Mouse (Mus musculus) hindbrain, embryonic 10.5 days (tissue): Measurements from ENCODE around the gene Mex3a. TPM values are rescaled to one million over a fixed set of nuclear protein-coding genes. Genes with fewer than 3 reads are reported as not detected.
A peak's percentile ranks its signal among the peaks of the same experiment; 100 is the strongest.

Experiments used
- DNase-seq: peaks from one replicate; pipeline ENCODE4 v3.0.0-alpha.2; 2017; ENCODE audit warnings: low spot score
- H3K27ac ChIP-seq: fragments of 300-500 bp; sonication (generic); 2 replicates; pipeline ENCODE4 v1.5.1; 2016; ENCODE audit warnings: mild to moderate bottlenecking, moderate library complexity
- H3K27me3 ChIP-seq: fragments of 300-500 bp; sonication (generic); 2 replicates; pipeline ENCODE4 v1.6.1; 2016; ENCODE audit warnings: mild to moderate bottlenecking; ENCODE audit not compliant: poor library complexity, insufficient read depth, severe bottlenecking
- H3K36me3 ChIP-seq: fragments of 300-500 bp; sonication (generic); 2 replicates; pipeline ENCODE4 v1.6.1; 2016; ENCODE audit warnings: mild to moderate bottlenecking, moderate library complexity
- H3K4me1 ChIP-seq: fragments of 300-500 bp; sonication (generic); replicated peaks from 2 replicates; pipeline ENCODE4 v1.6.1; 2016; ENCODE audit warnings: mild to moderate bottlenecking
- H3K4me3 ChIP-seq: fragments of 300-500 bp; sonication (generic); 2 replicates; pipeline ENCODE4 v1.5.1; 2016; ENCODE audit warnings: mild to moderate bottlenecking, moderate library complexity
- H3K9me3 ChIP-seq: fragments of 300-500 bp; sonication (generic); 2 replicates; pipeline ENCODE4 v1.6.1; 2016; ENCODE audit warnings: mild to moderate bottlenecking, moderate library complexity
- WGBS: fragments of 180-500 bp; shearing (Covaris S2); methylation state at CpG from one replicate; pipeline ENCODE4 v1.1.7; 2016; 5-methylcytosine and 5-hydroxymethylcytosine counted together
- polyA plus RNA-seq: library from polyadenylated mRNA; unstranded; fragments of >200 nt; fragmentation: Nextera tagmentation; extraction: Ambion mirVana; gene quantifications from 2 replicates; pipeline ENCODE4 v1.2.1, GENCODE M21; 2016

Mex3a gene
- polyA plus RNA-seq, 1 experiment from 2014 or later, result 30.7 TPM

DNA sequence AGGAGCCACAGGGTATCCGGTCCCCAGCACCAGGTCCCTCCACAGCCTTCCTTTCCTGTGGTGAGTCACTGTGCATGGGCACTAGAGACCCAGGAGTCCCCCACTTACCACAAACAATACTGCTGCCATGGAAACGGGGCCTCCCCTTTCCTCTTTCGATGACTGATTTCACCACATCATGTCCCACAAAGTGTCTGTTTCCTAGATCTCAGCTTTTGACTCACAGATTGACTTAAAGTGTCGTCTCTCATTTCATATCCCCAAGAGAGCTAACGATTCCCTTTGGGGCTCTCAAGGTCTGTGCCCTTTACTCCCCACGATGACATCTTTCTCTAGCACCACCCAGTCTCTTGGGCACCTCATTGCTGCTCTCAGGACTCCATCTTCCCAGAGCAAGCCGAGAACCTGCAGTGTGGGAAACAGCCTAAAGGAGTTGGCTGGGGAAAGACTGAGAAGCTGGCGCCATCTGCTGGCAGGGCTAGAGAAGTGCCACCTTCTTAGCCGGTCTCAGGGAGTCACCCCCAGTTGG, 10.3 kb upstream of the Mex3a start:
- DNase-seq, result peak; percentile 71
- no peaks in the 10 kb centered on the region for H3K9me3 ChIP-seq
- peaks cover 22% of the 10 kb centered on the region for H3K4me1 ChIP-seq
- H3K27ac ChIP-seq, result 0 out of 2 replicates have a peak overlapping the region, but pooled peaks have one; percentile 9
- no peaks in the 10 kb centered on the region for H3K27me3 ChIP-seq
- H3K36me3 ChIP-seq, result peaks cover 31% of the 10 kb centered on the region
- WGBS, result 33% methylated on average over 9 of the region's 9 CpGs
- no peak overlapping the region for H3K4me3 ChIP-seq

DNA sequence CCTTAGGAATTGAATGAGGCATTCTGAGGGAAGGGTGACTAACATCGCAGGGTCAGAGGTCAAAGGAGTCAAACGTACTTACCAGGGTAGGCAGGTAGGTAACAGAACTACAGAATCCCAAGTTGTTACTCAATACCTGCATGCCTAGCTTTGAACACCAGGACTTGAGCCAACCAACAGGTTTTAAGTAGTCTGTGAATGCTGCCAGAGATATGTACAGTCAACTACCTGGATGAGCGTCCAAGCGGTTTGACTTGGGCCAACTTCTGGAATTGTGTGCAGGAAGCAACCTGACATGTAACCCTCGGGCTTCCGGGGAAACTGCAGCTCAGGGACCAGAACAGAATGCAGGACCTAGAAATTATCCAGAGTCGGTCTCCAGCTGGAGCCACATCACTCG, 9.2 kb upstream of the Mex3a start:
- H3K27me3 ChIP-seq, result no peaks in the 10 kb centered on the region
- DNase-seq, result no peak
- H3K9me3 ChIP-seq, result no peaks in the 10 kb centered on the region
- H3K36me3 ChIP-seq, result peaks cover 31% of the 10 kb centered on the region
- H3K27ac ChIP-seq, result no peak overlapping the region
- WGBS, result 86% methylated on average over 8 of the region's 8 CpGs
- peaks cover 34% of the 10 kb centered on the region for H3K4me1 ChIP-seq
- no peak overlapping the region for H3K4me3 ChIP-seq

DNA sequence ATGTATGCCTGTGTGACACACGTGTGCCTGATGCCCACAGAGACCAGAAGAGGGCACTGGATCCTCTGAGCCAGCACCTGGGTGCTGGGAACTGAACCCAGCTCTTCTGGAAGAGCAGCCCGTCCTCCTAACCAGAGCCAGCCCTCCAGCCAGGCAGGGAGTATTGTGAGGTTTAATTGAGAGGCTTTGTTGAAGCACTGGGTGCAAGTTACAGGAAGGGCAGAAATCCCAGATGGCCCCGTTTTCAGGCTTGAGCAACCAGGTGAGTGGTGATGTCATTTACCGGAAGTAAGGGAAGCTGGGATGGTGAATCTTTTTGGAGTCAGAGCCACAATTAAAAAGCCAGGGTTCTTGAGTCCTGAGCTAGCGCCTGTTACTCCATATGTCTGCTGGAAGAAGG, 7.2 kb upstream of the Mex3a start:
- Histone ChIP-seq H3K4me3 (no peak overlapping the region), H3K9me3 (no peaks in the 10 kb centered on the region), H3K27me3 (no peaks in the 10 kb centered on the region), H3K4me1 (peaks cover 54% of the 10 kb centered on the region), H3K36me3 (peaks cover 38% of the 10 kb centered on the region), H3K27ac (no peak overlapping the region)
- DNase-seq, result no peak
- WGBS, result 90% methylated on average over 5 of the region's 5 CpGs

DNA sequence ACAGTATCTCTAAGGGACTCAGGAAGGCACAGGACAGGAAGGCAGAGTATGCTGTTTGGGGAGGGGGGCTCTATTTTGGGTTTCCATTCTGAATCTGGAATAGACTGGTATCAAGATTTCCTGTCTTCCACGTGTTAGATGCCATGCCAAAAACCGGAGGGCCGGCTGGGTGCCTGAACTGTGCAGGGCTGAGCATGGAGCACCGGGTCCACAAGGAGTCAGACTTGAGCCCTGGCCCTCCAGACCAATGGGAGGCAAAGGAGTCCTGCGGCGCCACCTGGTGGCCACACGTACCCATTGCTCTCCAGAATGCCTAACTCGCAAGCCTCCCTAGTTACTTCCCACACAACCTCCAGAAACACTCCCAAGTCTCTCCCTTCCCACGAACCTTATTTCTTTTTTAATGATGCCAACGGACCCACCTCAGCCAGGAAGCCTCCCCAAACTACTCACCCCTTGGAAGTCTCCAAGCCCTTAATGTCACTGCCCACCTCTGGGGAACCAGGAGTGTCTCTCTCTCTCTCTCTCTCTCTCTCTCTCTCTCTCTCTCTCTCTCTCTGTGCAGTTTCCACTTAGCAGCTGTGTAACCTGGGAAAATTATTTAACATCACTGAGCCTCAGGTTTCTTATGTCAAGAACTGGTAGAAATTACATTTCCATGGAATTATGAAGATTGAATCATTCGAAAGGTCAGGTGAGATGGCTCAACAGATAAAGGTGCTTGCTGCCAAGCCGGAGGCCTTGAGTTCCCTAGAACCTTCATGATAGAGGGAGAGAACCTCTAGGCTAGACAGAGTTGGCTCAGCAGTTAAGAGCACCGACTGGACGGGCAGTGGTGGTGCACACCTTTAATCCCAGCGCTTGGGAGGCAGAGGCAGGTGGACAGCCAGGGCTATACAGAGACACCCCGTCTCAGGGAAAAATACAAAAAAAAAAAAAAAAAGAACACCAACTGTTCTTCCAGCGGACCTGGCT, 5.8 kb upstream of the Mex3a start:
- Histone ChIP-seq H3K36me3 (peaks cover 38% of the 10 kb centered on the region), H3K27ac (peak overlapping the region; percentile 4; the same call in 1 of the 2 replicates), H3K4me3 (peak overlapping the region; percentile 23), H3K9me3 (no peaks in the 10 kb centered on the region), H3K27me3 (no peaks in the 10 kb centered on the region), H3K4me1 (peaks cover 62% of the 10 kb centered on the region)
- 34% methylated on average over 17 of the region's 17 CpGs for WGBS
- DNase-seq, result peak; percentile 90

DNA sequence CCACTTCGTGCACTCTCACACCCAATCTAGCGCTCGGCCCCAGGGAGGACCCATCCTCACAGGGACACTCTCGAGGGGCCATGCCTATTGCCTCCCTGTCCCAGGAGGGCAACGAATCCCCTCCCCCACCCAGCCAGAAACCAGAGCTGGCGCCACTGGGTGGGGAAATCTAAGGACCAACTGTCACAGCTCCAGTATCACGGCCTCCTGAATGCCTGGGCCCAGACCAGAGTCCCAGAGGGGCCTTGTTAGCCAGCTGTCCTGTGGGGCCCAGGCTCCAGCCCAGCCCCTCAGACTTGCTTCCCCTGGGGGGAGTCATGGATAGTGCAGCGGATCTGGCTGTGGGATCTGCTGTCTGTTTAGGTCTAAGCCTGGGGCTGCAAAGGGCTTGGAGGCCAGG, 4.6 kb upstream of the Mex3a start:
- Histone ChIP-seq H3K27ac (peak overlapping the region; percentile 78), H3K4me3 (peak overlapping the region; percentile 37), H3K4me1 (peaks cover 56% of the 10 kb centered on the region), H3K9me3 (no peaks in the 10 kb centered on the region), H3K36me3 (peaks cover 37% of the 10 kb centered on the region), H3K27me3 (no peaks in the 10 kb centered on the region)
- WGBS, result 27% methylated on average over 8 of the region's 8 CpGs
- DNase-seq, result no peak

DNA sequence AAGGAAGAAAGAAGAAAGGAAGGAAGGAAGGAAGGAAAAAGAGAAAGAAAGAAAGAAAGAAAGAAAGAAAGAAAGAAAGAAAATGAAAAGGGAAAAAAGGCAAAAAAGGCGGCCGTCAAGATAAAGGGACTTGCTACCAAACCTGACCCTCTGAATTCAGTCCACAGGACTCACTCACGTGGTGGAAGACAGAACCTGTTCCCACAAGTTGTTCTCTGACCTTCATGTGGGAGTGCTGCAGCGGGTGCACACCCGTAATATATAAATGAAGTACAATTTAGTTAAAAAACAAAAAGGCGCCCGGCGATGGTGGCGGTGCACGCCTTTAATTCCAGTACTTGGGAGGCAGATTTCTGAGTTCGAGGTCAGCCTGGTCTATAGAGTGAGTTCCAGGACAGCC, 3.5 kb upstream of the Mex3a start:
- no peak for DNase-seq
- Histone ChIP-seq H3K4me3 (peak overlapping the region; percentile 96; the same call in 1 of the 2 replicates), H3K4me1 (peaks cover 57% of the 10 kb centered on the region), H3K36me3 (peaks cover 27% of the 10 kb centered on the region), H3K27ac (peak overlapping the region; percentile 100; the same call in 1 of the 2 replicates), H3K27me3 (no peaks in the 10 kb centered on the region), H3K9me3 (no peaks in the 10 kb centered on the region)
- 86% methylated on average over 11 of the region's 11 CpGs for WGBS

DNA sequence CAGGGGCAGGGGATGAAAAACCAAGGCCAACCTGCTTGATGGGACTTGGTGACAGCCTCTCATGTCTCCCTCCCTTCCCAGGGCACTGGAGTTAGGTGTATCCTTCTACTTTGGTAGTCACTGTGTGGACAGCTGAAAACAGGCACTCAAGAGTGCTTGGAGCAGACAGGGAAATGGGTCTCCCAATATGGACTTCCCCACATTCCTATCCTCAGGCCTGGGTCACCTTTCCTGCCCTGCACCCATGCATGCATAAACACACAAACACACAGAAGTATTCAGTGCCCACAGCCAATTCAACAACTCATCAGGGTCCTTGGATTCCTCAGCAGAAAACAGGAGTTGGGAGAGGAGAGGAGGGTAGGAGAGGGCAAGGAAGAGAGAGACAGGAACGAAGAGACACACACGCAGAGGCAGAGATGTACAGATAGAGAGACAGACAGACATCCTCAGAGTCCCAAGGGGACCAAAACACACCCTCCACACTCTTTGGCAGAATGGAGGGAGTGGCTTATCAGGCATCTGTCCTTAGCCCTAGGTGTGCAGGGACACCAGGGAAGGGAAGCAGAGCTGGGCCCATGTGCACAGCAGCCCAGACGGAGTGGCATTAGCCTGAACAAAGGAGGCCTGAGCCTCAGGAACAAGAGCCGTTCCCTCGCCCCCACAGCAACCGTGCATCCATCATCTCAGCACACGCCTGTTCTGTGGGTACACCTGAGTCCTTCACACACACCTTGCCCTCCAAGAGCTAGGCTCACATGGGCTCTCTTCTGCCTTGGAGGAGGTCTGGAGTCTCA, 2.8 kb upstream of the Mex3a start:
- WGBS, result 36% methylated on average over 7 of the region's 7 CpGs
- Histone ChIP-seq H3K27ac (peak overlapping the region; percentile 100), H3K4me1 (peaks cover 64% of the 10 kb centered on the region), H3K36me3 (peaks cover 22% of the 10 kb centered on the region), H3K27me3 (no peaks in the 10 kb centered on the region), H3K9me3 (no peaks in the 10 kb centered on the region), H3K4me3 (peak overlapping the region; percentile 96)
- DNase-seq, result peak; percentile 19

DNA sequence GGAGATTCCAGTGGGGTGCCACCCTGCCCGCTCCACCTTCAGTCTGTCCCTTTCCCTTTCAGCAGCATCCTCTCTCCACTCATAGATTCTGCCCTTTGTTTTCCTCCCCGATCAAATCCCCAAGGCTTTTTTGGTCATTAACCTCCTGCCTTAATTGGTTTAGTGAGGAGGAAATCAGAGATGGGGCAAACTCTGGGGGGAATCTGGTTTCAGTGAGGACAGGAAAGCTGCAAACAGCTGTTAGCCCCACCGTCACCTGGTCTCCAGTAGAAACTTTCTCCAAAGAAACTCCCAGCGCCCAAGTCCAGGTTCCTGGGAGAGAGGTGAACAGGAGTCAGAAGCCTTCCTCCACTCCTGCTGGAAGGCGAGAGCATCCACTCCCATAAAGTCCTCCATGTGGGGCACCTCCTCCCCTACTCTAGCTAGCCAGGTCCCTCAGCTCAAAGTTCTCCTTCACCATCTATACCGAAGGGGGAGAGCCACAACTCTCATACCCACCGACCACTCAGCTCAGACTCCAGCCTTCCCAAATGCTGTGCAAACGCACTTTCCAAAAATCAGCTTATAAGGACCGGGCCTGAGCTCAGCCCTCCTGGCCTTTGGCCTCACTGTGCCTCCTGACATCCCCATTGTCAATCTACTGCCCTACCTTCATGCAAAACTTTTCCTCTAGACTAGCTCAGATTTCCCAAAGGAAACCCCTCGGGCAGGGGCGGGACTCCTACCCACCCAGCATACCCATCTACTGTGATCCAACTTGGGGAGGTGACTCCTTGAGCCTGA, 1.9 kb upstream of the Mex3a start:
- H3K4me1 ChIP-seq, result peaks cover 73% of the 10 kb centered on the region
- no peaks in the 10 kb centered on the region for H3K9me3 ChIP-seq
- peak overlapping the region; percentile 100 for H3K27ac ChIP-seq
- H3K4me3 ChIP-seq, result peak overlapping the region; percentile 96
- H3K27me3 ChIP-seq, result no peaks in the 10 kb centered on the region
- peak; percentile 52 for DNase-seq
- 9% methylated on average over 11 of the region's 11 CpGs for WGBS
- peaks cover 22% of the 10 kb centered on the region for H3K36me3 ChIP-seq

DNA sequence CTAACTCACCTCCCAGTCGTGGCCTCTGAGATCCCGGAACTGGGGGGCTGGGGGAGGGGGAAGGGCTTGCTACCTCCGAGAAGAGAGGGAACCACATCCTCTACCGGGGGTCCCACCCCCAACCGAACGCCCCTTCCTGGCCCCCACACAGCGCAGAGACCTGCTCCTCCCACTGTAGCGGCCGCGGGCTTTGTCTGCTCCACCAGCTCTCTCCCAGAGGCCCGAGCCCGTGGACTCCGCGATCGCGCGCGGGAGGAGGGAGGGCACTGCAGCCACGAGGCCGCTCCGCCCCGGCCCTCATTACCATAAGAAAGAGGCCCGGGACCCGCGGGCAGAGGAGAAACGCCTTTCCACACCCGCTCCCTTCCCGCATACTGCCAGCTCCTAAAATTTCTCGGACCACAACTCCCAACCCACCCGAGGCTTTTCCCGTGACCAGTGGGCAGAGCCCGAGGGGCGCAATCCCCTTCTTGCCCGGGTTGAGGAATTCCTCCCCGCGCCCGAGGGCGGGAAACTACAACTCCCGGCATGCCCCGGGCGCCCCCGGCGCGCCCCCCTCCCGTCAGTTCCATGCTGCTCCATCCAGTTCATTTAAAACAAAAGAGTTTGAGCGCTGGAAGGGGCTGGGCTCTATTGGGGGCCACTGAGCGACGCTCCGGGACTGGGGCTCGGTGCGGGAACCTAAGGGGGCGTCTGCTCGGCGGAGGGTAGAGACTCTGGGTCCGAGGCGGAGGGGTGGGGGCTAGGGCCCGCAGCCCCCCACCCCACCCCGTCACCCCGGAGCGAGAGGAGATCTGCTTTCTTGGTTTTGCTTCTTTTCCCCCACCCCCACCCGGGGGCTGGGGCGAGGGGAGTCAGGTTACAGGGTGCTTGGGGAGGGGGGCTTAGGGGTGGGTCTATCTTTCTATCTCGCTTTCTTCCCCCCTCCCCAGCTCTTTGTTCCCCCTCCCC, 572 bp upstream of the Mex3a start:
- WGBS, result under 1% methylated on average over 62 of the region's 63 CpGs

DNA sequence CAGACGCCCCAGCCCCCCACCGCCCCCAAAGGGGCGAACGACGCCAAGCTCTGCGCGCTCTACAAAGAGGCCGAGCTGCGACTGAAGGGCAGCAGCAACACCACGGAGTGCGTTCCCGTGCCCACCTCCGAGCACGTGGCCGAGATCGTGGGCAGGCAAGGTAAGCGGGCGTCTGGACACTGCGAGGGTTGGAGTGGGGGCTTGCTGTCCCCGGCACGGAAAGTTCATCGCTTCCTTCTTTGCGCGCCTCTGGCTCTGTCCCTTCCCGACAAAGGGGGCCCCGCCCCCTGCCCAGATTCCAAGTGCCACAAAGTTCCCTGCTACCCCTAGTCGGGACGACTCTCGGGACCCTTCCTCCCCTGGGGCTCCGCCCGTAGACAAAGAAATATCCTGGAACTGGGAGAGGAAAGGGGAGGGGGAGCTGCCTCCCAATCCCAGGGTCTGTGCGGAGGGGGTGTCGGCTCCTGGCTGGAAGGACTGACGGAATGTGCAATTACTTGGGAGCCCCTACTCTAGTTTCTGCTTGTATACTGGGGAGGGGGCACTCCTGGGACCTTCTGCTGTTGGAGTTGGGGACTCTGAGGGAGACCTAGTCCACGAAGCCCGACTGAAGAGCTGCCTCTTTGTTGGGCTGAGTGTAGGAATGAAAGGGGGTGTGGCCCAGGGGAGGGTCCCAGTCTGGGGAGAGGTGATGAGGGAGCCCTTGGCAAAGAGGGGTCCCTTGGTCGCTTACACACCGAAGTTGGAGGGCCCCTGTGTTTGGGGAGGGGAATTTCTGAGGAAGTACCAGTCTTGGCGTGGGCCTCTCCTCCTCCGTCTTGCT, 705 bp downstream of the Mex3a start:
- Histone ChIP-seq H3K4me1 (peaks cover 73% of the 10 kb centered on the region), H3K4me3 (peak overlapping the region; percentile 96), H3K9me3 (no peaks in the 10 kb centered on the region), H3K36me3 (peaks cover 44% of the 10 kb centered on the region), H3K27ac (peak overlapping the region; percentile 100), H3K27me3 (no peaks in the 10 kb centered on the region)
- peak; percentile 81 for DNase-seq
- WGBS, result under 1% methylated on average over 40 of the region's 40 CpGs

More for the DNA sequence above, 572 bp upstream of the Mex3a start:
- Histone ChIP-seq H3K36me3 (peaks cover 32% of the 10 kb centered on the region), H3K27ac (peak overlapping the region; percentile 100), H3K27me3 (no peaks in the 10 kb centered on the region), H3K4me1 (peaks cover 73% of the 10 kb centered on the region), H3K4me3 (peak overlapping the region; percentile 96), H3K9me3 (no peaks in the 10 kb centered on the region)
- DNase-seq, result peak; percentile 95

DNA sequence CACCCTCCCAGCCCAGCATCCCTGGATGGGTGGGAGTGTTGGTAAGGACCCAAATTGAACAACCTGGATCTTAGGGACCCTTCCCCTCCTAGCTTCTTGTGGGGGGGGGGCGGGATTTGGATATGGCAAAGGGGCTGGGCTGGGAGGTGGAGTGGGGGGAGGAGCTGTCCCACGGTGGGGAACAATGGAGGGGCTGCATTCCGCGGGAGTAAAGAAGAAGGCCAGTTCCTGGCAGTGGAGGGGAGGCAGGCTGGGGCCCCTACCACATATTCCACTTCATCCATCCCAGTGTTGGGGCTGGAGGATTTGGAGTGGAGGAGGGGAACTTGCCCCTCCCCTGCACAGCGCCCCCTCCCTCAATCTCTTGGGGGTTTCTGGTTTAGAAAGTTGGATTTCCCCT, 1.5 kb downstream of the Mex3a start:
- no peak for DNase-seq
- Histone ChIP-seq H3K27me3 (no peaks in the 10 kb centered on the region), H3K4me3 (peak overlapping the region; percentile 96), H3K9me3 (no peaks in the 10 kb centered on the region), H3K36me3 (peaks cover 53% of the 10 kb centered on the region), H3K4me1 (peaks cover 73% of the 10 kb centered on the region), H3K27ac (peak overlapping the region; percentile 100)
- 2% methylated on average over 4 of the region's 5 CpGs for WGBS
